Mouse (Mus musculus) limb, embryonic 10.5 days (tissue): Measurements from ENCODE around the gene Stab2. TPM values are rescaled to one million over a fixed set of nuclear protein-coding genes. Genes with fewer than 3 reads are reported as not detected.

Source experiments
- DNase-seq: peaks from one replicate; pipeline ENCODE4 v3.0.0-alpha.2; 2017; ENCODE audit warnings: low spot score
- H3K27ac ChIP-seq: fragments of 300-500 bp; sonication (generic); 2 replicates; pipeline ENCODE4 v1.5.1; 2016; ENCODE audit warnings: mild to moderate bottlenecking
- H3K27me3 ChIP-seq: fragments of 300-500 bp; sonication (generic); 2 replicates; pipeline ENCODE4 v1.6.1; 2016; ENCODE audit warnings: low read depth, mild to moderate bottlenecking; ENCODE audit not compliant: poor library complexity, severe bottlenecking
- H3K36me3 ChIP-seq: fragments of 300-500 bp; sonication (generic); 2 replicates; pipeline ENCODE4 v1.6.1; 2016; ENCODE audit warnings: mild to moderate bottlenecking, moderate library complexity
- H3K4me1 ChIP-seq: fragments of 300-500 bp; sonication (generic); 2 replicates; pipeline ENCODE4 v1.6.1; 2016
- H3K4me3 ChIP-seq: fragments of 300-500 bp; sonication (generic); 2 replicates; pipeline ENCODE4 v1.5.1; 2016; ENCODE audit warnings: mild to moderate bottlenecking, moderate library complexity
- H3K9me3 ChIP-seq: fragments of 300-500 bp; sonication (generic); replicated peaks from 2 replicates; pipeline ENCODE4 v1.6.1; 2016; ENCODE audit warnings: mild to moderate bottlenecking
- WGBS: fragments of 180-500 bp; shearing (Covaris S2); methylation state at CpG from one replicate; pipeline ENCODE4 v1.1.7; 2016; 5-methylcytosine and 5-hydroxymethylcytosine counted together
- polyA plus RNA-seq: library from polyadenylated mRNA; unstranded; fragments of >200 nt; fragmentation: Nextera tagmentation; extraction: Ambion mirVana; gene quantifications from 2 replicates; pipeline ENCODE4 v1.2.1, GENCODE M21; 2016

Gene Stab2
- polyA plus RNA-seq, 1 experiment from 2014 or later, result 0.31 TPM

GRCm38 (mm10) chr10:87024884-87025283 lies 17.1 kb upstream of the Stab2 start:
- Histone ChIP-seq H3K4me1 (no peaks in the 10 kb centered on the region), H3K36me3 (no peaks in the 10 kb centered on the region), H3K4me3 (no peak overlapping the region), H3K9me3 (no peaks in the 10 kb centered on the region), H3K27me3 (no peaks in the 10 kb centered on the region), H3K27ac (no peak overlapping the region)
- DNase-seq, result peak; percentile 80
- 6% methylated on average over 8 of the region's 10 CpGs for WGBS

- Histone ChIP-seq H3K4me3 (no peak overlapping the region), H3K27ac (no peak overlapping the region), H3K27me3 (no peaks in the 10 kb centered on the region), H3K36me3 (no peaks in the 10 kb centered on the region), H3K4me1 (no peaks in the 10 kb centered on the region), H3K9me3 (no peaks in the 10 kb centered on the region)
- whole genome bisulfite sequencing, result 74% methylated on average over 15 of the region's 16 CpGs
- peak; percentile 38 for DNase-seq
These were observed 12.9 kb upstream of the Stab2 start for GRCm38 (mm10) chr10:87020711-87021110.

- Histone ChIP-seq H3K4me1 (no peaks in the 10 kb centered on the region), H3K27me3 (no peaks in the 10 kb centered on the region), H3K36me3 (no peaks in the 10 kb centered on the region), H3K27ac (no peak overlapping the region), H3K9me3 (no peaks in the 10 kb centered on the region), H3K4me3 (no peak overlapping the region)
- WGBS, result 72% methylated on average over 9 of the region's 9 CpGs
- no peak for DNase-seq
These were observed 11.1 kb upstream of the Stab2 start for GRCm38 (mm10) chr10:87018876-87019275.

- no peaks in the 10 kb centered on the region for H3K4me1 ChIP-seq
- no peaks in the 10 kb centered on the region for H3K9me3 ChIP-seq
- no peak overlapping the region for H3K27ac ChIP-seq
- no peak for DNase-seq
- H3K4me3 ChIP-seq, result no peak overlapping the region
- H3K27me3 ChIP-seq, result no peaks in the 10 kb centered on the region
- 81% methylated on average over 9 of the region's 9 CpGs for WGBS
- H3K36me3 ChIP-seq, result no peaks in the 10 kb centered on the region
These were observed 8.4 kb upstream of the Stab2 start for GRCm38 (mm10) chr10:87016151-87016692.

DNA sequence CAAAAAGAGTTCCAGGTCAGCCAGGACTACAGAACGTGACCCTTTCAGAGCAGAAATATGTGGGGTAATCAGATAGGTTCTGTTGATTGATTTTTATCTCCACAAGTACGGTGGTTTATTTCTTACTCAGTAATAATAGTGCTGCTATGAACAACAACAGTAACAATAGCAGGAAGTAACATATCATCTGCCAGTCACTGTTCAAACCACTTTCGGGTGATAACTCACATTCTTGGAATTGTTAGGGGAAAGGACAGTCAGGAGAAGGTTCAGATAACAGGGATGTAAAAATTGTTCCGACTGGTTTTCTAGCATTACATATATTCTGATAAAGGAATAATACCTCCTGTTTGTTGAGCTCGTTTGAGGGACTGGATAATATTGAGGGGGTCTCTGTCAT lies 7.6 kb upstream of the Stab2 start:
- H3K9me3 ChIP-seq, result no peaks in the 10 kb centered on the region
- H3K4me1 ChIP-seq, result no peaks in the 10 kb centered on the region
- no peak overlapping the region for H3K4me3 ChIP-seq
- H3K36me3 ChIP-seq, result no peaks in the 10 kb centered on the region
- DNase-seq, result no peak
- WGBS, result 76% methylated on average over 5 of the region's 5 CpGs
- H3K27me3 ChIP-seq, result no peaks in the 10 kb centered on the region
- no peak overlapping the region for H3K27ac ChIP-seq

DNA sequence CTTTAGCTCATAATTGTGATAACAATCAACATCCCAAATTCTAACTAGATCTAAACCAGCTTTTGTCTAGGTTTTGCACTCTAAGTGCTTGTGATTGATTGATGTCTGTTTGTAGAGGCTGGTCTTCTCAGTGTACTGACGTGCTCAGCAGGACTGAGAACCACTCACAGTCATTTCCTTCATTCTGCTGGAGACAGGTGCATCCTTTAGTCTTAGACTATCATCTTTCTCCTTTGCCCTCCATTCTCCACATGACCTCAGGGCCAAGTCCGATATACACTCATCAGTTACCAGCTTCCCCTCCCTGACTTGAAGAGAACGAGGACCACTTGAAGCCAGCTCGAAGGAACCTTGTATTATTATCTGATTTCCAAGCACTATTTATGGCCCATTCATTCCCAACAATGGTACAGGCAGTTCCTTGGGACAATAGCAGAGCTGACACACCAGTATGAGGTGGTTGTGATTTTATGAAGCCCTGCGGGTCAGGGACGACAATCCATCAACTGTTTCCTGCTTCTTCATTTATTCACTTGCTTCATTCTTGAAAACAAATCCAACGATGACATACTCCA lies 6.7 kb upstream of the Stab2 start:
- no peaks in the 10 kb centered on the region for H3K27me3 ChIP-seq

DNA sequence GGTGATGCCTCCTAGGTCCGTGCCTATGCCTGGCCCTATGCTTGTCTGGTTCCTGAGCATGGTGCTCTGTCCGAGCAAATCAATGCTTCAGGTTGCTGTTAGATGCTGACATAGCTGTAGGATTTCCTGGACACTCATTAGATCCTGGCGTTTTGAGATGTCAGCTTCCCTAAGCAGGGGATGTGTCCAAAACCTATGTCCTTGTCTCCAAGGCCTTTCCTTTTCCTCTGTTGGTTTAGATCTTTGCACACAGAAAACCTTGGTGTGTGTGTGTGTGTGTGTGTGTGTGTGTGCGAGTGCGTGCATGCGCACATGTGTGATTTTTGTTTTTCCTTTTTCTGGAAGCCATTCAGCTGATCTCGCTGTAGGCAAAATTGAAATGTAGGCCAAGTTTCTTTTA lies 4.3 kb upstream of the Stab2 start:
- WGBS, result 94% methylated on average over 7 of the region's 7 CpGs
- H3K27me3 ChIP-seq, result no peaks in the 10 kb centered on the region
- DNase-seq, result no peak
- H3K4me3 ChIP-seq, result no peak overlapping the region
- no peaks in the 10 kb centered on the region for H3K9me3 ChIP-seq
- no peak overlapping the region for H3K27ac ChIP-seq
- H3K36me3 ChIP-seq, result no peaks in the 10 kb centered on the region
- H3K4me1 ChIP-seq, result no peaks in the 10 kb centered on the region

More for the DNA sequence above, 6.7 kb upstream of the Stab2 start:
- WGBS, result 81% methylated on average over 7 of the region's 7 CpGs
- DNase-seq, result no peak
- H3K36me3 ChIP-seq, result no peaks in the 10 kb centered on the region
- H3K27ac ChIP-seq, result no peak overlapping the region
- no peak overlapping the region for H3K4me3 ChIP-seq
- H3K9me3 ChIP-seq, result no peaks in the 10 kb centered on the region
- H3K4me1 ChIP-seq, result no peaks in the 10 kb centered on the region

- no peak for DNase-seq
- H3K9me3 ChIP-seq, result no peaks in the 10 kb centered on the region
- H3K4me1 ChIP-seq, result no peaks in the 10 kb centered on the region
- no peak overlapping the region for H3K4me3 ChIP-seq
- H3K27me3 ChIP-seq, result no peaks in the 10 kb centered on the region
- 95% methylated on average over 3 of the region's 3 CpGs for WGBS
- no peaks in the 10 kb centered on the region for H3K36me3 ChIP-seq
- no peak overlapping the region for H3K27ac ChIP-seq
These were observed 332 bp upstream of the Stab2 start for GRCm38 (mm10) chr10:87008215-87008499.

DNA sequence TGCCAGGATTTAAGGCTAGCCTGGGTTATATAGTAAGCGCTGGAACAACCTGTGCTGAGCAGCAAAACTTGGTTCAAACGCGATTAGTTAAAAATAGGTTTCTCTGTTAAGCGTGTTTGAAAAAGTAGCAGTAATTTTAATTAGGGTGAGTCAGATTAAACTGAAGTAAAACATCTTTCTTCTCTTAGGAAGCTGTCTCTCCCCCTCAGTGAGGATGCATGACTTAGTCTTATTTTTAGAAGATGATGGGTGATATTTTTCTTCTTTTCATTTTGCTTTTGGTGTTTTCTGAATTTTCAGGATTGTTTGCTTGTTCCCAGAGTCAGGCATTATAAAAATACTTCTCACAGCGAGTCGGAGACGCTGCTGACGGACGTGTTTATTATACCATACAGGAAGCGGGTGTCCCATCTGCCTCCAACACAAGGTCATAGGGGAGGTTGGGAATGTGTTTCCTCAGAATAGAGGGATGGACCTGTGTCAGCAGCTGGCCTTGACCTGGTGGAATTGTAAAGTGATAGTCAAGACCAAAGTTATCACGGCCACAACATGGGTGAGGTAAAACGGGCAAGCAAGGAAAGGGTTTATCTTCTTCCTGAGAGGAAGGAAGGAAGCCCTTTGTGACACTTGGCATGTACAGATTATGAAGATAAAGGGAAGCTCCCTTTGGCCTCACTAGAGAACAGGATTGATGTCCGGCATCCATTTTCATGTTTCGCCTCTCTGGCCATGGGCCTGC lies 15.4 kb downstream of the Stab2 start:
- WGBS, result 84% methylated on average over 14 of the region's 14 CpGs
- H3K27ac ChIP-seq, result no peak overlapping the region
- no peaks in the 10 kb centered on the region for H3K27me3 ChIP-seq
- no peaks in the 10 kb centered on the region for H3K4me1 ChIP-seq
- H3K36me3 ChIP-seq, result no peaks in the 10 kb centered on the region
- H3K9me3 ChIP-seq, result no peaks in the 10 kb centered on the region
- H3K4me3 ChIP-seq, result no peak overlapping the region
- DNase-seq, result no peak

- 62% methylated on average over 9 of the region's 9 CpGs for WGBS
- no peak for DNase-seq
These were observed 17.2 kb downstream of the Stab2 start for GRCm38 (mm10) chr10:86990666-86991065.

DNA sequence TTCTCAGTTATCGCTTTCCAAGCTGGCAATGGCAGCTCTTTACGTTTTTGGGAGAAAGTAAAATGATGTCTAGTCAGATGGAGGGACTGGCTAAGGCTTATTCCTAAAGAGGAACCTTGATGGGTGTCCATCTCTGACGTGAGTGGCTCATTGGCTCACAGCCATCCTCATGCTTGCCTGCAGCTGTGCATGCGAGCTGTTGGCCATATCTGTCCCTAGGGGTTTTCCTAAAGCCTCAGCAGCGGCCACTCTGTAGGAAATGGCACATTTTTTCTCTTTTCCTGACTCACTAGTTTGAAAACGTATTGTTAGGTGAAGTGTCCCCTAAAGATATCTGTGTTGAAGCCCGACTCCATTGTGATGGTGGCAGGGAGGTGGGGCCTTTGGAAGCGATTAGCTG lies 18.0 kb downstream of the Stab2 start:
- H3K27me3 ChIP-seq, result no peaks in the 10 kb centered on the region
- 85% methylated on average over 8 of the region's 8 CpGs for WGBS
- no peak overlapping the region for H3K4me3 ChIP-seq
- no peak for DNase-seq
- no peaks in the 10 kb centered on the region for H3K9me3 ChIP-seq
- H3K36me3 ChIP-seq, result no peaks in the 10 kb centered on the region
- H3K4me1 ChIP-seq, result no peaks in the 10 kb centered on the region
- no peak overlapping the region for H3K27ac ChIP-seq

More at GRCm38 (mm10) chr10:86990666-86991065, 17.2 kb downstream of the Stab2 start:
- Histone ChIP-seq H3K36me3 (no peaks in the 10 kb centered on the region), H3K27me3 (no peaks in the 10 kb centered on the region), H3K4me3 (no peak overlapping the region), H3K4me1 (no peaks in the 10 kb centered on the region), H3K9me3 (no peaks in the 10 kb centered on the region), H3K27ac (no peak overlapping the region)

DNA sequence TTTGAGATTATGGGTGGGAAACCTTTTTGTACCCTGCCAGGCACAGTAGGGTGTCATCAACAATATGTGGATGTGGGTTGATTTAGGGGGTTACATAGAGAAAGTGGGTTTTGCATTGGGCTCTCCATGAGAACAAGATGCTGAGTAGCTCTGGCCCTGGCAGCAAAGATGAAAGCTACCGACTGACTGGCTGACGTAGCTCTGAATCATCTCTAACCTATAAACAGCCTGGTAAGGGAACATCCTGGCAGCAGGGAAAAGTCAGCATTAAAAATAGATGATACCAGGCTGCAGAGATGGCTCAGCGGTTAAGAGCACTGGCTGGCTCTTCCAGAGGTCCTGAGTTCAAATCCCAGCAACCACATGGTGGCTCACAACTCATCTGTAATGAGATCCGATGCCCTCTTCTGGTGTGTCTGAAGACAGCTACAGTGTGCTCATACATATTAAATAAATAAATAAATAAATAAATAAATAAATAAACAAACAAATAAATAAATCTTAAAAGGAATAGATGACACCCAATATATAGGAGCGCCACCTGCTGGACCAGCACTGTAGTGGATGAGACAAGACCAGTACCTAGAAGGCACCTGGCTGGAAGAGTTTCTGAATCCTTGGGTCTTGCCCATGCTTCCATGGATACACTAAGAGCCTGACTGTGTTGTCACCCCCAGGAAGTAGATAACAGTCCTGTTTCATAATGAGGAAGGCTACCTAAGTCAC lies 31.7 kb downstream of the Stab2 start:
- WGBS, result 86% methylated on average over 5 of the region's 5 CpGs
- H3K27me3 ChIP-seq, result no peaks in the 10 kb centered on the region
- no peak overlapping the region for H3K4me3 ChIP-seq
- no peak overlapping the region for H3K27ac ChIP-seq
- H3K4me1 ChIP-seq, result 0 out of 2 replicates have a peak, but pooled peaks cover 6% of the 10 kb centered on the region
- no peaks in the 10 kb centered on the region for H3K36me3 ChIP-seq
- H3K9me3 ChIP-seq, result no peaks in the 10 kb centered on the region
- peak; percentile 37 for DNase-seq

- Histone ChIP-seq H3K27me3 (no peaks in the 10 kb centered on the region), H3K4me3 (no peak overlapping the region), H3K9me3 (no peaks in the 10 kb centered on the region), H3K4me1 (0 out of 2 replicates have a peak, but pooled peaks cover 6% of the 10 kb centered on the region), H3K36me3 (no peaks in the 10 kb centered on the region), H3K27ac (no peak overlapping the region)
- no peak for DNase-seq
- WGBS, result 89% methylated on average over 5 of the region's 5 CpGs
These were observed 34.5 kb downstream of the Stab2 start for GRCm38 (mm10) chr10:86973276-86973675.
